Mouse (Mus musculus) C2C12 (cell line): ENCODE data around the gene Ssc4d.
A peak's percentile ranks its signal among the peaks of the same experiment; 100 is the strongest.

ENCODE experiments used
- CEBPB ChIP-seq: IDR thresholded peaks from one replicate; pipeline ENCODE4 v1.6.1; 2011; ENCODE audit warnings: low read depth, mild to moderate bottlenecking, control low read depth, moderate library complexity
- CTCF ChIP-seq: IDR thresholded peaks from one replicate; pipeline ENCODE4 v1.5.1; 2011; ENCODE audit not compliant: control insufficient read depth, insufficient read depth, insufficient read length
- MAX ChIP-seq: IDR thresholded peaks from one replicate; pipeline ENCODE4 v1.6.1; 2011; ENCODE audit warnings: mild to moderate bottlenecking, control low read depth
- MYOD1 ChIP-seq: IDR thresholded peaks from one replicate; pipeline ENCODE4 v1.6.1; 2011; ENCODE audit warnings: low read depth; ENCODE audit not compliant: control insufficient read depth, insufficient read length
- MYOG ChIP-seq: IDR thresholded peaks from one replicate; pipeline ENCODE4 v1.6.1; 2011; ENCODE audit not compliant: control insufficient read depth, insufficient read length; ENCODE audit errors: extremely low read depth
- USF1 ChIP-seq: IDR thresholded peaks from one replicate; pipeline ENCODE4 v1.6.1; 2011; ENCODE audit warnings: low read depth, mild to moderate bottlenecking, control low read depth, moderate library complexity

DNA sequence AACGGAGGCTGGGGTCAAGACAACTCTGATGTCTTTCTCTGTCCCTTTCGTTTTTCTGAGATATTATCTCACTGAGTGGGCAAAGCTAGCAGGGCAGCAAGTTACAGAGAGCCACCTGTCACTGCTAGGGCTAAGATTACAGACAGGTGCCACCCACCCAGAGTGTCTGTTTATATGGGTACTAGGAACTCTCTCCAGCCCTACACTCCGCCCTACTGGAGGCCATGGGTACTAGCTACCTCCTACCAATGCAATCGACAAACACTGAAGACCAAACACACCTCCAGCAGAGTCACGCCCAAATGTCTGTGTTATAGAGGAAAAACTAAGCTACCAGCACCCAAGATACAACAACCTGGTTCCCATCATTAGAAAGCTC lies 56.3 kb downstream of the Ssc4d start:
- TF ChIP-seq CTCF (no peak), USF1 (no peak), MYOD1 (peak; percentile 27), MYOG (no peak), CEBPB (no peak), MAX (no peak)
